Mouse (Mus musculus) frontal cortex, adult 2 months (tissue): ENCODE data around the gene Armc3. TPM values are rescaled to one million over a fixed set of nuclear protein-coding genes. Genes with fewer than 3 reads are reported as not detected.

Source experiments
- DNase-seq, 2 experiments: peaks; one replicate each; pipeline ENCODE4 v3.0.0; 2022; ENCODE audit warnings: low spot score in 1 of 2; ENCODE audit errors: extremely low spot score in 1 of 2
- polyA plus RNA-seq: library from polyadenylated mRNA; depleted of rRNA; stranded (reverse); fragments of >200 nt; gene quantifications from 2 replicates; pipeline ENCODE4 v1.2.3, GENCODE M21; 2012; rRNA removed

Armc3 gene
- polyA plus RNA-seq, 1 experiment = 0.24 TPM

DNA sequence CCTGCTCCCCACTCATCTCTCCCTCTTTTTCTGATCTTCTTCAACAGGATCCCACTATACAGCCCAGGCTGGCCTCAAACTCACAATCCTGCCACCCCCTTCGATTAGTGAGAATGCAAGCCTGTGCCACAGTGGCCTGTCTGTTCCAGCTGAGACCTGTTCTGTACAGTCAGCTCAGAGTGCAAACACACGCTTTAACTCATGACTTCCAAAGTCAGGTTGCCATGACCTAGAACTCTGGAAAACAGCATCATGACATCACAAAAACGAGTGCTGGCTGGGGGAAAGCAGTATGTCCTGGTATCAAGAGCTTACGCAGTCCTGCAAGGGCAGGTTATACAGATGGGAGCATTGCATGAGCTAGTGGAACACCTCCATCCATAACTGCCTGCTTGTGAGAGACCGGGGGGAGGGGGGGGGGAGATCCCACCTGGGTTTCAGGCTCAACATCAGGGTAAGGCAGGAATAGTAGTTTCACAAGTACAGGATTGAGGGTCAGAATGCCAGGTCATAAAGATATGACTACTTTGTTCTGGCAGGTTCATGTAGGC lies 146.4 kb downstream of the Armc3 start:
- no peak for DNase-seq

DNA sequence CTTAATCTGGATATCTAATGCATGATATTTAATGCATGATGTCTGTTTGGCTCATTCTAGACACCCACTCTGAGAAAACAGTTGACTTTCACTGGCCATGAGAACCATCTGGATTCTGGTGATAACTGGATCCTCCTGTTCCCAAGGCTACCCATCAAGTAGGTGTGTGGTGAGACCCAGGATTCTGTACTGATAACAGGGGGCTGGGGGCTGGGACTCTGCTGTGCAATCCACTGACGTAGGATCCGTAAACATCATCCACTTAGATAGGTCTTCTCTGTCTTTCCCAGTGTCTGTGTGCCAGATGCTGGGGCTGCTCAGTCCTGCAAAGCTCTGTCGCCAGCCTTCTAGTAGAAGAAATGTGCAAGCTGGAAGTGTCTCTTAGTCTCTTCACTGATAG lies 149.4 kb downstream of the Armc3 start:
- no peak for DNase-seq

DNA sequence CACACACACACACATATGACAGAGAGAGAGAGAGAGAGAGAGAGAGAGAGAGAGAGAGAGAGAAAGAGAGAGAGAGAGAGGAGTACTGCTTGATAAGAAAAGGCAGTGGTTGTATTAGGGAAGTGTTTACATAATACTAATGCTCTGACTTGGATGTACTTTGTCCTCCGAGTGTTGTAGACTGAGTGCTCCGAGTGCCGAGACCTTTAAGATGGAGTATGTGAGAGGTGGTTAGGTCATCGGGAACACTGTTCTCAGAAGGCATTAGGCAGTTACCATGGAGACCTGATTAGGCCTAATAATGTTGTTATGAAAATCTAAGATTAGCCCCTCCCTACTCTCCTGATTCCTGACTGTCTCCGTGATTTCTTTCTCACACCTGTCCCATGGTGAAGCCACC lies 151.1 kb downstream of the Armc3 start:
- no peak for DNase-seq

GRCm38 (mm10) chr2:19351615-19352253 lies 152.6 kb downstream of the Armc3 start:
- DNase-seq = no peak

- no peak for DNase-seq
These were observed 154.1 kb downstream of the Armc3 start for GRCm38 (mm10) chr2:19353158-19353557.

Other genes with a start within 250 kb of the Armc3 start
- gene Pip4k2a, start 201.2 kb upstream of the Armc3 start, polyA plus RNA-seq = 54.8 and 55.3 TPM in 2 replicates
- 1.1 and 1.4 TPM in 2 replicates for gene 4930426L09Rik, start 201.0 kb upstream of the Armc3 start, polyA plus RNA-seq
- 40.2 and 44.4 TPM in 2 replicates for gene Msrb2, start 172.1 kb downstream of the Armc3 start, polyA plus RNA-seq
- not detected in 2 replicates for gene Ptf1a, start 246.4 kb downstream of the Armc3 start, polyA plus RNA-seq